Comparison of ENCODE assay signal across 22 mouse cellular contexts in genomic region chr3:85817191-85817590, GRCm38 (mm10). TPM values are rescaled to one million over a fixed set of nuclear protein-coding genes. Genes with fewer than 3 reads are reported as not detected.
DNase-seq lines count a peak whose midpoint lies in the region; ATAC-seq and TF ChIP-seq lines count a peak whose summit lies in the region.
"Had no signal": no experiment of that assay in that cellular context is flagged by ENCODE, and none has a peak within 500 bp of the region (broad histone marks: within the 10 kb centered on the region; RNA-seq: fewer than 3 reads in every experiment).

TSS of gene Fam160a1 (minus strand) at chr3:85817291.

- no peak within 1 kb of the TSS for H3K4me2 ChIP-seq in heart, embryonic 16.5 days (ENCODE audit: low read depth, low read length)
- H3K4me2 ChIP-seq: forebrain, embryonic 15.5 days; kidney, embryonic 15.5 days; limb, embryonic 12.5 days; midbrain, embryonic 11.5 days; neural tube, embryonic 12.5 days had no signal

- H3K36me3 ChIP-seq in heart, embryonic 16.5 days (ENCODE audit: control insufficient read depth, insufficient read depth): no peaks in the 10 kb centered on the region
- H3K36me3 ChIP-seq in heart, embryonic 10.5 days: no peaks in the 10 kb centered on the region
- no peaks in the 10 kb centered on the region for H3K36me3 ChIP-seq in small intestine, adult 2 months (ENCODE audit: control insufficient read depth, insufficient read depth, low read length)
- H3K36me3 ChIP-seq: forebrain, embryonic 15.5 days; kidney, embryonic 15.5 days; limb, embryonic 12.5 days; neural tube, embryonic 12.5 days had no signal

- no peak for DNase-seq in heart, embryonic 10.5 days (ENCODE audit: low spot score)
- DNase-seq in lung, adult 2 months: no peak
- no peak for DNase-seq in lung, adult 18-20 months
- DNase-seq in gonadal fat pad, adult 2 months (ENCODE audit: low read depth): no peak
- DNase-seq in left cerebral cortex, postnatal 25 days (ENCODE audit: low spot score in 2 of 2): no peak
- DNase-seq in embryo, embryonic 10.5 days (ENCODE audit: low spot score): no peak
- DNase-seq: adrenal gland, adult 2 months; cerebellum, postnatal 10 days; right cerebral cortex, adult 18-20 months; thymus, postnatal 25 days had no signal

- no peak within 1 kb of the TSS for H3K9ac ChIP-seq in heart, embryonic 16.5 days (ENCODE audit: low read length)
- H3K9ac ChIP-seq: forebrain, embryonic 15.5 days; kidney, embryonic 15.5 days; limb, embryonic 12.5 days; liver, embryonic 14.5 days; neural tube, embryonic 12.5 days had no signal

- H3K4me3 ChIP-seq in heart, embryonic 16.5 days (ENCODE audit: low read length): no peak within 1 kb of the TSS
- no peak within 1 kb of the TSS for H3K4me3 ChIP-seq in heart, embryonic 10.5 days
- no peak within 1 kb of the TSS for H3K4me3 ChIP-seq in lung, adult 2 months (replicated peaks; ENCODE audit: extremely low read depth, low read depth, low read length)
- H3K4me3 ChIP-seq in small intestine, adult 2 months (ENCODE audit: low read depth, low read length): no peak within 1 kb of the TSS
- H3K4me3 ChIP-seq: forebrain, embryonic 15.5 days; kidney, embryonic 15.5 days; limb, embryonic 12.5 days; neural tube, embryonic 12.5 days had no signal

- TF ChIP-seq POLR2A in lung, adult 2 months (IDR thresholded peaks at IDR 0.05; ENCODE audit: borderline replicate concordance, extremely low read depth, low read depth, low read length): no peak
- no peak for TF ChIP-seq POLR2A in small intestine, adult 2 months (IDR thresholded peaks at IDR 0.05; ENCODE audit: low read depth, low read length)

- no peak for TF ChIP-seq CTCF in lung, adult 2 months (IDR thresholded peaks at IDR 0.05; ENCODE audit: insufficient read depth, low read length)
- no peak for TF ChIP-seq CTCF in small intestine, adult 2 months (IDR thresholded peaks at IDR 0.05; ENCODE audit: extremely low read depth, insufficient read length, insufficient replicate concordance, low read depth, low read length)

- 87% methylated on average over 2 of the region's 2 CpGs for WGBS in heart, embryonic 16.5 days
- 84% methylated on average over 2 of the region's 2 CpGs for WGBS in heart, embryonic 10.5 days
- WGBS in lung, adult 2 months: 83% methylated on average over 2 of the region's 2 CpGs
- 91% methylated on average over 2 of the region's 2 CpGs for WGBS in small intestine, adult 2 months

- intact Hi-C loops in left cerebral cortex, postnatal 25 days (cut with DNase I): no loop called here

- H3K9me3 ChIP-seq in heart, embryonic 16.5 days (replicated peaks; ENCODE audit: control insufficient read depth, low read length): no peaks in the 10 kb centered on the region
- no peaks in the 10 kb centered on the region for H3K9me3 ChIP-seq in heart, embryonic 10.5 days
- H3K9me3 ChIP-seq: forebrain, embryonic 15.5 days; kidney, embryonic 15.5 days; limb, embryonic 12.5 days; neural tube, embryonic 12.5 days had no signal

- no peak for ATAC-seq in heart, embryonic 16.5 days (replicated peaks; ENCODE audit: extremely low read depth, insufficient read depth, low FRiP score)
- ATAC-seq: forebrain, embryonic 15.5 days; hindbrain, embryonic 16.5 days; intestine, embryonic 16.5 days; lung, postnatal 0 days had no signal

- no peak within 1 kb of the TSS for H3K27ac ChIP-seq in heart, embryonic 16.5 days (ENCODE audit: low read length)
- no peak within 1 kb of the TSS for H3K27ac ChIP-seq in heart, embryonic 10.5 days
- no peak within 1 kb of the TSS for H3K27ac ChIP-seq in small intestine, adult 2 months (ENCODE audit: insufficient read depth, low read depth, low read length)
- H3K27ac ChIP-seq: forebrain, embryonic 15.5 days; kidney, embryonic 15.5 days; limb, embryonic 12.5 days; liver, embryonic 14.5 days; neural tube, embryonic 12.5 days had no signal

- no peaks in the 10 kb centered on the region for H3K27me3 ChIP-seq in heart, embryonic 16.5 days (ENCODE audit: control insufficient read depth, insufficient read depth, low read length)
- no peaks in the 10 kb centered on the region for H3K27me3 ChIP-seq in heart, embryonic 10.5 days (ENCODE audit: insufficient read depth, poor library complexity, severe bottlenecking)
- H3K27me3 ChIP-seq in small intestine, adult 2 months (ENCODE audit: control insufficient read depth, insufficient read depth, low read length): no peaks in the 10 kb centered on the region
- H3K27me3 ChIP-seq: forebrain, embryonic 15.5 days; kidney, embryonic 15.5 days; limb, embryonic 12.5 days; neural tube, embryonic 12.5 days had no signal

- H3K4me1 ChIP-seq in heart, embryonic 16.5 days (ENCODE audit: control insufficient read depth, insufficient read depth, low read length): peaks cover 10% of the 10 kb centered on the region; the same call in 1 of the 2 replicates
- H3K4me1 ChIP-seq in heart, embryonic 10.5 days: peaks cover 18% of the 10 kb centered on the region
- peaks cover 4% of the 10 kb centered on the region; the same call in 1 of the 2 replicates for H3K4me1 ChIP-seq in lung, adult 2 months (ENCODE audit: control insufficient read depth, insufficient read depth, low read length)
- peaks cover 2% of the 10 kb centered on the region; the same call in 1 of the 2 replicates for H3K4me1 ChIP-seq in small intestine, adult 2 months (ENCODE audit: control insufficient read depth, insufficient read depth, insufficient read length, low read length)
- H3K4me1 ChIP-seq: forebrain, embryonic 15.5 days; neural tube, embryonic 12.5 days had no signal

RNA-seq across cellular contexts. Expression of gene Fam160a1, which starts in this region (rescaled TPM):
- polyA plus RNA-seq in heart, embryonic 16.5 days (2015; fragmentation: Nextera tagmentation; extraction: Ambion mirVana): 10.0 and 10.2 TPM in 2 replicates
- 1.7 and 2.1 TPM in 2 replicates for polyA plus RNA-seq in heart, embryonic 10.5 days (2016; fragmentation: Nextera tagmentation; extraction: Ambion mirVana)
- 9.8 and 14.0 TPM in 2 replicates for polyA plus RNA-seq in lung, adult 2 months (2012; rRNA removed)
- polyA plus RNA-seq in gonadal fat pad, adult 2 months (2012; rRNA removed): 14.4 and 15.6 TPM in 2 replicates
- polyA plus RNA-seq in small intestine, adult 2 months (2012; rRNA removed): 8.0 and 12.6 TPM in 2 replicates
- 1 to 10 TPM; 3.6 to 5.2 TPM for total RNA-seq in left cerebral cortex, postnatal 25 days (2021)
- total RNA-seq: hematopoietic stem cell, adult 5-6 weeks had no signal
